Mouse (Mus musculus): Measurements from ENCODE around the gene Rnf133. TPM values are rescaled to one million over a fixed set of nuclear protein-coding genes. Genes with fewer than 3 reads are reported as not detected.

Rnf133 gene
- not detected for polyA plus RNA-seq (2017; shearing (Covaris generic))

GRCm38 (mm10) chr6:23650205-23650604, at the start of gene Rnf133:
Rnf133 (minus strand) TSS chr6:23650305.
- no peak for ATAC-seq

- no peak for ATAC-seq
These were observed 28.1 kb upstream of the Rnf133 start for GRCm38 (mm10) chr6:23678172-23678571.

- no peak for ATAC-seq
These were observed 4.9 kb upstream of the Rnf133 start, which contains the start of gene Rnf148 for GRCm38 (mm10) chr6:23655036-23655435. Rnf148 (minus strand) TSS chr6:23655136.

GRCm38 (mm10) chr6:23648732-23649131, 1.4 kb downstream of the Rnf133 start:
- no peak for ATAC-seq

GRCm38 (mm10) chr6:23647627-23648247, 2.4 kb downstream of the Rnf133 start:
- ATAC-seq = no peak

- ATAC-seq = no peak
These were observed 13.0 kb downstream of the Rnf133 start for GRCm38 (mm10) chr6:23637081-23637480.

GRCm38 (mm10) chr6:23635208-23635607, 14.9 kb downstream of the Rnf133 start:
- ATAC-seq = no peak

- no peak for ATAC-seq
These were observed 16.1 kb downstream of the Rnf133 start for GRCm38 (mm10) chr6:23634016-23634415.

GRCm38 (mm10) chr6:23630465-23630864, 19.6 kb downstream of the Rnf133 start:
- ATAC-seq = no peak

Other genes starting within 250 kb of the Rnf133 start
- gene Rnf148, start 4.8 kb upstream of the Rnf133 start, polyA plus RNA-seq (2017; shearing (Covaris generic)) = not detected
- gene Cadps2, start 189.1 kb upstream of the Rnf133 start, polyA plus RNA-seq (2017; shearing (Covaris generic)) = not detected

Measured in CD4-positive, CD25-positive, alpha-beta regulatory T cell, adult 4 months (primary cell).